Mouse (Mus musculus): ENCODE measurements at regions not wholly inside any gene's neighbourhood (a gene's known extent, or its start where the extent isn't known, plus 50 kb on each side); places are given as distances from the start of the nearest gene placed in this dataset.

- DNase-seq (ENCODE audit: extremely low spot score in 1 of 2, low spot score in 1 of 2) = no peak
These were observed 69.0 kb upstream of the Atrnl1 start for GRCm38 (mm10) chr19:57541693-57542314.

- no peak for DNase-seq (ENCODE audit: extremely low spot score in 1 of 2, low spot score in 1 of 2)
These were observed 68.3 kb upstream of the Atrnl1 start for GRCm38 (mm10) chr19:57542506-57542905.

- peak in 1 of 2 experiments; percentile 11 for DNase-seq (ENCODE audit: extremely low spot score in 1 of 2, low spot score in 1 of 2)
These were observed 67.1 kb upstream of the Atrnl1 start for GRCm38 (mm10) chr19:57543681-57544214.

GRCm38 (mm10) chr19:57544229-57544879, 66.5 kb upstream of the Atrnl1 start:
- no peak for DNase-seq (ENCODE audit: extremely low spot score in 1 of 2, low spot score in 1 of 2)

GRCm38 (mm10) chr19:57545071-57545470, 65.8 kb upstream of the Atrnl1 start:
- no peak for DNase-seq (ENCODE audit: extremely low spot score in 1 of 2, low spot score in 1 of 2)

GRCm38 (mm10) chr19:57546039-57546438, 64.8 kb upstream of the Atrnl1 start:
- DNase-seq (ENCODE audit: extremely low spot score in 1 of 2, low spot score in 1 of 2) = no peak

- peak in 1 of 2 experiments; percentile 23 for DNase-seq (ENCODE audit: extremely low spot score in 1 of 2, low spot score in 1 of 2)
These were observed 64.3 kb upstream of the Atrnl1 start for GRCm38 (mm10) chr19:57546519-57546918.

- DNase-seq (ENCODE audit: extremely low spot score in 1 of 2, low spot score in 1 of 2) = no peak
These were observed 62.7 kb upstream of the Atrnl1 start for GRCm38 (mm10) chr19:57548093-57548492.

GRCm38 (mm10) chr19:57548661-57549060, 62.2 kb upstream of the Atrnl1 start:
- DNase-seq (ENCODE audit: extremely low spot score in 1 of 2, low spot score in 1 of 2) = no peak

GRCm38 (mm10) chr19:57552964-57553740, 57.7 kb upstream of the Atrnl1 start:
- no peak for DNase-seq (ENCODE audit: extremely low spot score in 1 of 2, low spot score in 1 of 2)

- no peak for DNase-seq (ENCODE audit: extremely low spot score in 1 of 2, low spot score in 1 of 2)
These were observed 56.7 kb upstream of the Atrnl1 start for GRCm38 (mm10) chr19:57554086-57554485.

GRCm38 (mm10) chr19:57555313-57555712, 55.5 kb upstream of the Atrnl1 start:
- DNase-seq (ENCODE audit: extremely low spot score in 1 of 2, low spot score in 1 of 2) = no peak

GRCm38 (mm10) chr19:57558420-57558967, 52.3 kb upstream of the Atrnl1 start:
- no peak for DNase-seq (ENCODE audit: extremely low spot score in 1 of 2, low spot score in 1 of 2)

- no peak for DNase-seq (ENCODE audit: extremely low spot score in 1 of 2, low spot score in 1 of 2)
These were observed 50.1 kb upstream of the Atrnl1 start for GRCm38 (mm10) chr19:57560757-57561156.
